Mouse (Mus musculus) bone marrow macrophage, adult 2 months (primary cell): ENCODE data around the gene Adra1b. TPM values are rescaled to one million over a fixed set of nuclear protein-coding genes. Genes with fewer than 3 reads are reported as not detected.

Experiments used
- H3K27ac ChIP-seq: 2 replicates; pipeline ENCODE4 v1.5.1; 2012; ENCODE audit warnings: low read depth, low read length; ENCODE audit not compliant: insufficient read depth
- H3K4me1 ChIP-seq: 2 replicates; pipeline ENCODE4 v1.6.1; 2012; ENCODE audit warnings: low read length; ENCODE audit not compliant: control insufficient read depth, insufficient read depth
- H3K4me3 ChIP-seq: 2 replicates; pipeline ENCODE4 v1.5.1; 2012; ENCODE audit warnings: mild to moderate bottlenecking, low read length, moderate library complexity; ENCODE audit not compliant: insufficient read depth
- CTCF ChIP-seq: IDR thresholded peaks from 2 replicates; pipeline ENCODE4 v1.5.1; 2012; ENCODE audit warnings: low read depth, mild to moderate bottlenecking, low read length, moderate library complexity
- POLR2A ChIP-seq: IDR thresholded peaks from 2 replicates; pipeline ENCODE4 v1.6.1; 2012; ENCODE audit warnings: mild to moderate bottlenecking, low read depth, low read length, borderline replicate concordance
- polyA plus RNA-seq: library from polyadenylated mRNA; stranded (reverse); fragments of >200 nt; gene quantifications from 2 replicates; pipeline ENCODE4 v1.2.4, GENCODE M21; 2012; ENCODE audit not compliant: missing spikeins, insufficient read depth, insufficient read length

Adra1b gene
- polyA plus RNA-seq, 1 experiment = not detected

- no peak overlapping the region for H3K4me3 ChIP-seq
- TF ChIP-seq CTCF = no peak
- TF ChIP-seq POLR2A = no peak
- H3K27ac ChIP-seq = no peak overlapping the region
- no peaks in the 10 kb centered on the region for H3K4me1 ChIP-seq
These were observed 33.2 kb downstream of the Adra1b start for GRCm38 (mm10) chr11:43867721-43868281.

DNA sequence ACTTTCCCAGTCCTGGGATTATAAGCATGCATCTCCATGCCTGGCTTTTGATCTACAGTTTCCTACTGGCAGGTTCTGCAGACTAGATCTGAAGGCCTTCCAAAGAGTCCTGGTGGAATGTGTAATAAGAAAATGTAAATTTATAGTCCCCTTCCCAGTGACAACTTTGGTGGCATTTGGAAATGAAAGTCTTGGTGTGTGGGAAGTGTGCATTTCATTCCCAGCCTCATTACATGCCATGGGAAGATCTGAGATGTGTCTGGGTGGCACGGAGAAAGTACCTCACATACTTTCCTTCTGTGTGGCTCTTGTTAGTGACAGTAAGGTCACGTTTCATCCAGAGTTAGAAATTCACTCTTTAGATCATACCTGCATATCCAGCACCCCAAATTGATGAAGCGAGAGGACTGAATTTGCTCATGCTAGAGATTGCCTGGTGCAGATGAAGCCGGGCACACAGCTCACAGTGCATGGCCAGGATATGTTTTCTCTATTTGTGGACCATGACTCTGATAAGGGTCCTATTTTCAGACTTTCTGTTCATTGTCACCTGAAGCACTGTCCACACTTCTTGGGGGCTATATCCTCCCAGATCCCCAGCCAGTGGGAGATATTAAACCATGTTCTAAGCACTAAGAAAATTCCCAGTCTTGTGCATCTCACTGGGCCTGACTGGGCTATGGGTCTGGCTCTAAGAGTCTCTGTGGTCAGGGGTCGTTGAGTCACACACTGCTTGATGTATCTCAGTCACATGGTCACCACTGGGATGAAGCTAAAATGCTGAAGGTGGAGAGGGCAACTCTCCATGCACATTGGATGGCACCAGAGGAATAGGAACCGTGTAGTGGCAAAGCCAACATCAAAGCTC lies 35.5 kb downstream of the Adra1b start:
- TF ChIP-seq POLR2A (no peak), CTCF (no peak)
- Histone ChIP-seq H3K4me3 (no peak overlapping the region), H3K4me1 (no peaks in the 10 kb centered on the region), H3K27ac (no peak overlapping the region)

DNA sequence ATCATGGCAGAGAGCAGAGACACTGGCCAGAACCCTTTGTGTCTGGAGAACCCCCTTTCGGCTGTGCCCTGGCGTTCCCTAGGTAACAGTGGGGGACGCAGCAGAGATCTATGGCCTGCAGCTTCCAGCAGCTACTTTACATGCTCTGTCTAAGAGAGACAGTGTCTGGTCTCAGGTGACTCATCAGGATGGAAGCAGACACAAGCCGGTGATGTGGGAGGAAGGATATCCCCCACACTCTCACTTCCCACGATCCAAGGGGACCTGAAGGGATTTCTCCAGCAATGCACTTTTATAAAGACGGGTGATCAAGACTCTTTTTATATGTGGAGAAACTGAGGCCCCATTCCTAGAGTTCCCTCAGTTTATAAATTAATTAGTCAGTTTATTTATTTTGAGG lies 48.0 kb downstream of the Adra1b start:
- H3K4me3 ChIP-seq = no peak overlapping the region
- TF ChIP-seq CTCF (no peak), POLR2A (no peak)
- no peak overlapping the region for H3K27ac ChIP-seq
- no peaks in the 10 kb centered on the region for H3K4me1 ChIP-seq

- Histone ChIP-seq H3K27ac (no peak overlapping the region), H3K4me1 (no peaks in the 10 kb centered on the region), H3K4me3 (no peak overlapping the region)
- TF ChIP-seq POLR2A = no peak
- TF ChIP-seq CTCF = no peak
These were observed 53.0 kb downstream of the Adra1b start for GRCm38 (mm10) chr11:43848056-43848455.

- TF ChIP-seq CTCF (no peak), POLR2A (no peak)
- Histone ChIP-seq H3K4me1 (no peaks in the 10 kb centered on the region), H3K27ac (no peak overlapping the region), H3K4me3 (no peak overlapping the region)
These were observed 59.4 kb downstream of the Adra1b start for GRCm38 (mm10) chr11:43841596-43841995.

GRCm38 (mm10) chr11:43840491-43840890 lies 60.5 kb downstream of the Adra1b start:
- no peak overlapping the region for H3K27ac ChIP-seq
- TF ChIP-seq CTCF (no peak), POLR2A (no peak)
- H3K4me1 ChIP-seq = no peaks in the 10 kb centered on the region
- H3K4me3 ChIP-seq = no peak overlapping the region

- no peak overlapping the region for H3K27ac ChIP-seq
- TF ChIP-seq CTCF (no peak), POLR2A (no peak)
- H3K4me1 ChIP-seq = no peaks in the 10 kb centered on the region
- H3K4me3 ChIP-seq = no peak overlapping the region
These were observed 64.9 kb downstream of the Adra1b start for GRCm38 (mm10) chr11:43835880-43836740.

- Histone ChIP-seq H3K4me1 (no peaks in the 10 kb centered on the region), H3K27ac (no peak overlapping the region), H3K4me3 (no peak overlapping the region)
- TF ChIP-seq POLR2A = no peak
- no peak for TF ChIP-seq CTCF
These were observed 65.6 kb downstream of the Adra1b start for GRCm38 (mm10) chr11:43835456-43835855.

DNA sequence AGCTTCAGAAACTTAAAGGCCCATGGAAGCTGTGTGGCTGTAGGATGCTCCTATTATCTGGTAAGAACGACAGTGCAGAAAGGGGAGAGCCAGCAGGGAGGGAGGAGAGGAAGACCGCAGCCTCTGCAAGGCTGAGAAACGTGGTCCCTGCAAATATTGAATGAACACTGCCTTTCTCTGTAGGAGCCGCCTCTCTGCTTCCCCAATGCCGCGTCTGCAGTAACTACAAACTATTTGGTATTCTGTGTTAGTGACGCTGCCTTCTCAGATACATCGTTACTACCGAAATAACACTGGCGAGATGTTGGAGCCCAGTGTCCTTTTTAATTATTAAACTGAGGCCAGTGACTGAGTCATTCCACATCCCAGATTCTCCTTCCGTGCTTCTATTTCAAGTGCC lies 66.5 kb downstream of the Adra1b start:
- TF ChIP-seq POLR2A = no peak
- no peak for TF ChIP-seq CTCF
- H3K27ac ChIP-seq = no peak overlapping the region
- H3K4me3 ChIP-seq = no peak overlapping the region
- H3K4me1 ChIP-seq = no peaks in the 10 kb centered on the region
